Mouse (Mus musculus) right cerebral cortex, postnatal 10 days (tissue): Measurements from ENCODE around the gene Gstm5.
"Not testable (repeated sequence)": the region's sequence is repeated elsewhere in the genome, so short reads cannot be mapped to it uniquely, and the experiment has no call there.

Source experiments
- DNase-seq, 2 experiments: peaks; one replicate each; pipeline ENCODE4 v3.0.0; 2021; ENCODE audit warnings: low spot score in 2 of 2

Gene Gstm5

DNA sequence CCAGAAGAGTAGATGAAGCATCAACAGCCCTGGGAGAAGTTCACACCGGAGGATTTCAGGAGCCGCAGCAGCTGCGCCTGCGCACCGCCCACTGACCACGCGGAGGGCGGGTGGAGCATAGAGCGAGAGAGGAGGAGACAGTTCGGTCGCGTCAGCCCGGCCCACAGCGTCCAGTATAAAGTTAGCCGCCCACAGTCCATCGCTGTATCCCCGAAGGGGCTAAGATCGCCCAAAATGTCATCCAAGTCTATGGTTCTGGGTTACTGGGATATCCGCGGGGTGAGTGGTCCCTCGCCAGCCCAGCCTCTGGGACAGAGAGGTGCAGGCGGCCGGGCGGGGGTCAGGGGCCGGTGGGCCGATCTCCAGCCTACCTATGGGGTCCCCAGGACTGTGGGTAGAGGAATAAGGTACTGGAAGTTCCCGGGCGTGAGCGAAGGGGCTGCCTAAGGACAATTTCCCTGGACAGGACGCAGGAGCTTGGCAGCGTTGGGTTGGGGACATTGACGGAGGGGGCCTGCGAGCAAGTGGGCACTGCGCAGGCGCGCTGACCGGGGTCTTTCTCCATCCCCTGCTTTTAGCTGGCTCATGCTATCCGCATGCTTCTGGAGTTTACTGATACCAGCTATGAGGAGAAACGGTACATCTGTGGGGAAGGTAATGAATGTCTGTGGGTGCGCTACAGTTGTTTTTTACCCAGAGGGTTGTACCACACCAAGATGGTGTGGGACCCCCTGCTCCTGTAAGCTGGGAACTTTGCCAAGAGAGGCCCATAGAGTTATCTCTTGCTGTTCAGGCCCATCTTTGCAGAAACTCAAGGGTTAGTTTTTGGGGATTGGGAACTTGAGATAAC, at the start of gene Gstm5:
TSS of gene Gstm5 (plus strand) at position 102 of the 850 bp plus-strand sequence.
- peak; percentile 92 for DNase-seq

GRCm38 (mm10) chr3:107846175-107846574, 49.4 kb upstream of the Gstm5 start:
- DNase-seq, result no peak

DNA sequence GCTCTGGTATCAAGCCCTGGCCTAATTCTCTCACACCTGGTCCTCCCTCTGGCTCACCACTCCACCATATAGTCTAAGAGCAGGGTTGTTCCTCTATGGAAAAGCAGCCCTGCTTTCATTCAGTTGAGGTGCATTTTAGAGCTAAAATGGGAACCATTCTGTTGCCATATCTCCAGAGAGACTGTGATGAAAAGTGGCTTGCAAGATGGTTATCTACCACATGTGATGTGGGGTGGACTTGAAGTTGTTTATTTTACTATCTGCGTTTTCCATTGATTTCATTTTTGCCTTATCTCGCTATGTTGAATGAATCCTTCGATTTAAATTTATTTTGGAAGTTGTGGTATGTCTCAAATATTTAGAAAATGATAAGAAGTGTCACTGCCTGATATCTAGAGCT, 48.8 kb upstream of the Gstm5 start:
- no peak for DNase-seq

DNA sequence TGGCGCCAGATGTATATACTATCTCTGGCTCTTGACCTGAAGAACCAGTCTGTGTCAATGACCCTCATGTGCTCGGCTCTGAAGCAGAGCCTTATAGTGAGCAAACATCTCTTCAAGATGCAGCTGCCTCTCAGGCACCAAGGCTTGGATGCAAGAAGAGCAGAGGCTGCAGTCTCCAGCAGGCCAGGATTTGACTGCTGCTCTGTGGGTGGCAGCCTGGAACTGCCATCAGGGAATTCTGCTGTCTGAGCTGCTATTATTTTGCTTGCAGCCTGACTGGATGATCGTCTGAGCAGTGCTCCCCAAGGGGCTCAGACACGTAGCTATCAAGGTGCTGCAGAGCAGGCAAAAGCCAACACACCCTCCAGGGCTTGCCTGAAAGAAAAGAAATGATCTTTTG, 47.5 kb upstream of the Gstm5 start:
- no peak for DNase-seq

DNA sequence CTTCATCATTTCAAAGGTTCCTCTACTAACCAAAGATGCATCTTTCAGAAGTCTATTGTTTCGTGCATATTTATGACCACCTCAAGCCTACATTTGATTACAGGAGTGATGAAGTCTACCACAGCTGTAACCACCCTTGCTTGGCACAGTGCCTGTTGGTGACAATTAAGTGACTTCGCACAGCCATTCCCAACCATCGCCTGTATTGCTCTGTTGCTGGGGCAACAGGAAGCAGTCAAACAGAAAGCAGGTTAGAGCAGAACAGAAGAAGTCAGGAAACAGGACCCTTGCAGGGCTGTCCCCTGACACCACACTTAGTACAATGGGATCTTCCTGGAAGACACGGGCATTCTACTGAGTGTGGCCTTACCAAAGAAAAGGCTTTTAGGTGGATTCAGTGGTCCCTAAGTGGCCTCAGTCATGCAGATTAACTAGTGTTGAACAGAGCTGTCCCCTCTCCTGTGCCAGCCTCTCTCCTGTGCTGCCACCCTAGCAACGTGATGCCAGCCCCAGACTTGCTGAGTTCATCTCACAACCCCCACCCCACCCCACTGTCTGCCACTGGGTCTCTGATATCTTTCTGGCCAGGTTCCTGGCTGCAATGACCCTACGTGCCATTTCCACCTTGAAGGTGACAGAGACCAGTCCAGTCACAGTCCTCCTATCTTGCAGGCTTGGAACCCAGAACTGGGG, 46.5 kb upstream of the Gstm5 start:
- DNase-seq, result no peak

DNA sequence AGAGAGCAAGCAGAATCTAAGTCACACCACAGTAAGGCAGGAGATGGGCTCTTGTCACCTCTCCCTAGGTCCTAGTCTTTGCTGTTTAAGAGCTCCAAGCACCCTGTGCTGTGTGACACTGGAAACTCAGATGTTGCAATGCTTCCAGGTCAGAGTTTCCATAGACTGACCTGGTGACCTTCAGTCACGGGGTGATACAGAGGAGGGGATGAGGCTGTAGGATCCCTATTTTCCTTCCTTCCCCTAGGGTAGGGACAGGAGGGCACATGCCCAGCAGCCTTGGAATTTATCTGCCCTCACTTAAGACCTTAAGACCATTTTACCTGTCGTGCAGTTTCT, 46.0 kb upstream of the Gstm5 start:
- no peak for DNase-seq

GRCm38 (mm10) chr3:107850418-107851031, 45.1 kb upstream of the Gstm5 start:
- DNase-seq, result peak; percentile 74 to 76

GRCm38 (mm10) chr3:107852786-107853185, 42.8 kb upstream of the Gstm5 start:
- no peak for DNase-seq

DNA sequence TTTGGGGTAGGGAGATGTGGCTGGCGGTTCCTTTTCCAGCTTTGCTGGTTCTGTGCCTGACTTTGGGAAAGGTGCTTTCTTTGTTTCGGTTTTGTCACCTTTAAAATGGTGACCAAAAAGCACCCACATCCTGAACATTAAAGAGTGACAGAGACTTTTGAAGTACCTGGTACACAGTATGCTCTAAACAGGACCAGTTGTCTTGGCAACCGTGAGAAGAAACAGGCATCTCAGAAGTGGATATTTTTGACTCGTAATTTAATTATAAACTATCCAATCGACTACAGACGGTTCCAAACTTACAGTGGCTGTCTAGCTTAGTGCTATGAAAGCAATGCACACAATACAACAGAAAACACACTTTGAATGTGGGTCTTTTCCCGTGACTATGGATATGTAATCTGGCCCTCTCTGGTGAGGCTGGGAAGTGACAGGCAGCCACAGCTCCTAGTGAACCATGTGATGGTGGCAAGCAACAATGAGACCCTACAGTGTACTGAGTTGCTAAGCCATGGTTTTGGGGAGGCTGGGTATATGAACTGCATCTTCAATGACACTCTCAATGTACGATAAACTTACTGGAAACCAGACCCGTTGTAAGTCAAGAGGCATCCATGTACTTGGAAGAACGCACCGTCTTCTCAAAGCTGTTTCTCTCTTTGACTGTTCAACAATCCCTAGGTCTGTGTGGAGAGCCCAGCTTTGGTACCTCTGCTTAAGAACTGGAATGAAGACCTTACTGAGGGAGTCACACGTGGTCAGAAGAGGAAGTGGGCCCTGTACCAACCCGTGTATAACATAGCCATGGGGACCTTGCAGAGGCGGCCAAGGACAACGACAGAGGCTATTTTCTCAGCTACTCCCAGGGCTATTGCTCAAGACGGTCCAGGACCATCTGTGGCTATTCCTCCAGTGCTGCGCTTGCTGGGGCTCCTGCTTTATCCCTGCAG, 42.1 kb upstream of the Gstm5 start:
- DNase-seq, result no peak

GRCm38 (mm10) chr3:107855368-107855767, 40.3 kb upstream of the Gstm5 start:
- DNase-seq, result no peak

DNA sequence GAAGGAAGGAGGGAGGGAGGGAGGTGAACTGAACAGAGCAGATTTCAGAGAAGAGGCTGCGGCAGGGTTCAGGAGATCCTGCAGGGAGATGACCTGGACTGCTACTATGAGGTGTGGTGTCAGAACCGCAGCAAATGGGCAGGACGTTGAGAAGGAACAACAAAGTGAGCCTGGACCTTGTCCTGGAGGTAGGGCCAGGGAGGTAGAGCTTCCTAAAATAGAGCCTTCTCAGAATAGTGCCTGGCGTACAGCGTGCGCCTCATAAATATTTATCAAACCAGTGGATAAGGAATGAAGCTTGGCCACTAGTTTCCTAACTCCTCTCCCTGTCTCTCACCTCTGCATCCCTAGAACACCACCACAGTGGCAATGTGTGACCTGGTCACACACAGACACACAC, 38.0 kb upstream of the Gstm5 start:
- no peak for DNase-seq

DNA sequence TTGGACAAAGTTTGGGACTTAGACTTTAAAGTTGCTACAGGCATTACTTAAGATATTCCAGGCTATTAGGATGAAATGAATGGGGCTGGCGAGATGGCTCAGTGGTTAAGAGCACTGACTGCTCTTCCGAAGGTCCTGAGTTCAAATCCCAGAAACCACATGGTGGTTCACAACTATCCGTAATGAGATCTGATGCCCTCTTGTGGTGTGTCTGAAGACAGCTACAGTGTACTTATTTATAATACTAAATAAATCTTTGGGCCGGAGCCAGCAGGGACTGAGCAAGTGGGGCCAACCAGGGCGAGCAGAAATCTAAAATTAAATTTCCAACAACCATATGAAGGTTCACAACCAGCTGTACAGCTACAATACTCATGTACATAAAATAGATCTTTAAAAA, 34.1 kb upstream of the Gstm5 start:
- not testable (repeated sequence) for DNase-seq

DNA sequence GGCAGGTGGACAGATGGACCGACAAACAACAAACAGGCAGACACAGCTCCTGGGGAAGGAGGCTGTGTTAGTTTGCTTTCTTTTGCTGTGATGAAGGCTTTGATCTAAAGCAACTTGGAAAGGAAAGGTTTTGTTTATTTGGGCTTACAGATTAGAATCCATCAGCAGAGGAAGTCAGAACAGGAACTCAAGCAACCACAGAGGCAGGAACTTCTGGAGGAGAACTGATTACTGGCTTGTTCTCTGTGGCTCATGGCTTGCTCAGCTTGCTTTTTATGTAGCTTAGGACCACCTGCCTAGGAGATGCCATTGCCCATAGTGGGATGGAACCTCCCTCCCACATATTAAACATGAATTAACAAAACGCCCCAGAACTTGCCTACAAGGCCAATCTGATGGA, 33.1 kb upstream of the Gstm5 start:
- DNase-seq, result no peak

DNA sequence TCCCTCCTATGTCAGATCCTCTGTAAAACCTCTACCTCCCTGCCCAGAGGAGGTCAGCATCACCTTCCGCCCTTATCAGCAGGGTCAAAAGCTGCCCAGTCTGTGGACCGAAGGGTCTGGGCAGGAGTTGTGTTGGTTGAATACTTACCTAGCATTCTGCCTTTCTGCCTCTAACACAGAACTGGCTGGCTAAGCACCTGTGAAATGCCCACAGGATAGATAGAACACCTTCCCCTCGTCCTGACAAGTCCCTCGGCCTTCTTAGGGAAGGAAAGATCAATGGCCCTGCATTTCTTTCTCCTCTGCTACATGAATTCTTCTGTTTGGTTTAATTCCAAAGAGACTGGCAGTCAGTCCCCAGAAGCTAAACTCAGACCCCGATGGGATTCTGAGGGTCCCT, 32.1 kb upstream of the Gstm5 start:
- no peak for DNase-seq

DNA sequence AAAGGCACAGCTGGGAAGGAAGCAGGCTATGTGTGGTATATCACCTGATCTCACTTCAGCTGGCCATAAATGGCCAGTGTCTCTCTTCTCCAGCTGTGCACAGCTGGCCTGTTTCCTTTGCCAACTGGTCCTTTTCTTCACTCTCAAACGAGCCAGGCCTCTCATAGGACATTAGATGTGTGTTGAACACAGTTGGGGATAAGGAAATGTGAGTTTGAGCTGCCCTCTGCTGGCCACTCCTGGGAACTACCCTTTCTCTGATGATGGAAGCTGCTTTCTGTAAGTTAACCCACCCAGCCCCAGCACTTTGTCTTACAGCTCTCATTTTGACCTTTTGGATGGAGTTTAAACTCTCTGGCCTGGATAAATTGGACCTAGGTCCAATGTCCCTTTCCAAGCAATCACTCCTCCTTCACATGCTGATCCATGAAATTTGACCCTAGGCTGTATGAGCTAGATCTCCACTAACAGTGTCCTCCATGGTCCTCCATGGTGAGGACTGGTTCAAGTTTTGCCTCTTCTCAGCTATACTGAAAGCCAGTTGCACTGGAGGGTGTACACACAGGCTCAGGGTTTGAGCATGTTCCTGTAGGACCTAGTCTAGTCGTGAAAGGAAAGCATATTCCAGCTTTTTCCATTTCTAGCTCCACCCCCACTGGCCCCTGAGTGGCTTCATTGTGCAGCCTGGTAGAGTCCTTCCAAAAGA, 31.6 kb upstream of the Gstm5 start:
- DNase-seq, result peak; percentile 93 to 95

DNA sequence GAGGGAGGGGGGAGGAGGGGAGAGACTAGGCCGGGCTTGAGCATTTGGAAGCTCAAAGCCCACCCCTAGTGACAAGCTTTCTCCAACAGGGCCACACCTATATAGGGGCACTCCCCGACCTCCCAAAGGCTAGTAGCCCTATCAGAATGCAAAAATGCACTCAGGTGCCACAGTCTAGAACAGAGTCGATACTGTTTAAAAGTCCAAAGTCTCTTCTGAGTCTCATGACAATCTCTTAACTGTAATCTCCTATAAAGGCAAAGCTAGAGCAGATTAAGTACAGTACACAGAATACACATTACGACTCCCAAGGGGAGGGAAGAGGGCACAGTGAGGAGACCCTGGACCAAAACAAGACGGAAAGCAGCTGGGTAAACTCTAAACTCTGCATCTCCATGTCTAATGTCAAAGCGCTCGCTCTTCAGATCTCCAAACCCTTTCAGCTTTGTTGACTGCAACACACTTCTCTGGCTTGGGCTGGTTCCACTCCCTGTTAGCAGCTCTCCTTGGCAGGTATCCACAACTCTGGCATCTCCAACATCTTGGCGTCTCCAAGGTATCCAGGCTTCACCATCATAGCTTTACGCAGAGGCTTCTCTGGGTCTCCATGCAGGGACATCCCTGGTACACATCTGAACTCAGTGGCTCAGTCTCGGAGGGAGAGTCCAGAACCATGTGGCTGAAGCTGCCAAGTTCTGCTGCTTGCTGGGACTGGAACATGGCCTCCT, 30.1 kb upstream of the Gstm5 start:
- DNase-seq, result peak; percentile 50 to 64

DNA sequence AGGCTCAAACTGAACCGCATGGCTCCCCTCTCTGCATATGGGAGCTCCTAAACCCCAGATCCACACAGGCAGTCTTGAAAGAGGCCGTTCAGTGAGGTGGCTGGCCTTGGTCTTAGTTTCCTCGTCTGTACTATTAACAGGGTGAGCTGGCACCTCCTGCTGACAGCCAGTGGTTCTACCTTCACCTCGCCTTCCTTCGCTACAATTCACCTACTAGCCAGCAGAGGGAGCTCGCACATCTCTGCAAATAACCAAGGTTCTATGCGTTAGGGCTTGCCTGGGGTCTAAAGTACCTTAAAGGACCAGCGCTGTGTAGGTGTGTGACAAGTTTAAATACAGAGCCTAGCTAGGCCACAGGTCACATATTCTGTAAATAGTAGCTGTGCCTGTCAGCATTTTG, 28.5 kb upstream of the Gstm5 start:
- DNase-seq, result peak; percentile 90 to 92

DNA sequence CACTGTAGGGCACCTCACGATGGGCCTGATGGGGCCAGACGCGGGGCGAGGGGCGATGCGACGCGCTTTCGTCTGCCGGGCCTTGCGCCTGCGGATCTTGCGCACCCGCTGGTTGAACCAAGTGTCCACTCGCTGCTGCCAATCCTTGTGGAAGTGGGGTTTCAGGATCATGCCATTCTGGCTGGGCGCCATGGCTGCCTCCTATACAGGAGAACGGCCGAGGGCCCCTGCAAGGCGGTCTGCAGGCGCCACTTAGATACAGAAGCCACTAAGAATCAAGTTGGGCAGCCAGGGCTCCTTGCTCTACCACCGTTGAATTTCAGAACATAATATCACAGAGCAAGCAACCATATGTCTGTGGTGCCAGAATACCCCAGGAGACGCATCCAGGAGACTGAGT, 27.2 kb upstream of the Gstm5 start:
- DNase-seq, result peak in 1 of 2 experiments; percentile 43

DNA sequence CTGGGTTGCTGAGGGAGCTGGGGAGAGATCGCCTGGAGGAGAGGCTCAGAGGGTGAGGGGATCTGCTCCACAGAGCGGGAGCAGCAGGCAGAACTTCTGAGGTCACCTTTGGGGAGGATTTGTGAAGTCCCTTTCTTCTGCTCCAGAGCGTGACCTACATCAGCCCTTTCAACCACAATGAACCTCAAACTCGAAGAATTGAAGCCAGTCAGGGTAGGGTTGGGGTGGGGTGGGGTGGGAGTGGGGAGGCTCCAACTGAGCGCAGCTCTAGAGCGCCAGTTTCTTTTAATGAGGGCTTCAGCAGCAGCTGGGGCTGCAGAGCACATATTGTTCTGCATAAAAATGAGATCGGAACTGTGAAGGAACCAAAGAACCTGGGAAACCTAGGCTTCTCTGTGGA, 26.5 kb upstream of the Gstm5 start:
- DNase-seq, result peak; percentile 59 to 76

GRCm38 (mm10) chr3:107869925-107870324, 25.7 kb upstream of the Gstm5 start:
- no peak for DNase-seq
